Mouse (Mus musculus) kidney, postnatal 36 days (tissue): ENCODE data around the gene Gfra1.

Experiments used
- DNase-seq, 2 experiments: peaks; one replicate each; pipeline ENCODE4 v3.0.0; 2021 to 2022; ENCODE audit warnings: mixed read lengths in 2 of 2

Gene Gfra1

DNA sequence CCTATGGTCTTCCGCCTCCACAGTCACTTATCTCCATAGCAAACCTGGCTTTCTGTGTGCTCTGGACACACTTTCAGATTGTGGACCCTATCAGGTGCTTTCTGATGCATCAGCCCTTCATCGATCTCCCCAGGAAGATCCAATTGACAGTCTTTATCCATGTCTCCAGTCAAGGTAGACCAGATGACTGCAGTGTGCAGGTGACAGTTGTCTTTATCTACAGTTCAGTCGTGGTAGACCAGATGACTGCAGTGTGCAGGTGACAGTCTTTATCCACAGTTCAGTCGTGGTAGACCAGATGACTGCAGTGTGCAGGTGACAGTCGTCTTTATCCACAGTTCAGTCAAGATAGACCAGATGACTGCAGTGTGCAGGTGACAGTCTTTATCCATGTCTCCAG lies 140.0 kb downstream of the Gfra1 start:
- no peak for DNase-seq

DNA sequence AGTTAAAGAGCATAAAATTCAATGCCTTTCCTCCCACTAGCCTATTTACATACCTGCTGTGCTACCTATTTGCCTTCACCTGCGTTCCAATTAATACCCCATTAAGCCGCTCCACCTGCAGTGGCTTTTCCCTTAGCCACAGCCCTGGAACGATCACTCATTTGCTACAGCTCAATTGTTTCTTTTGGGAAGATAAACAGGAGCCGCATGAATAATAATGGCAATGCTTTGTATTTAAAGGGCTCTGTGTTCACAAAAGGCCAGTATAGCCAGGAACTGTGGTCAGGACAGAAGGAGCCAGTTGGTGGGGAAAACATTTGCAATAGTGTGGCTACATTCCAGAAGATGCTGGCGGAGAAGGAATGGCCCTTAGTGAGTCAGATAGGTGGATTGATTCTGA lies 141.1 kb downstream of the Gfra1 start:
- no peak for DNase-seq

GRCm38 (mm10) chr19:58313785-58314184 lies 141.9 kb downstream of the Gfra1 start:
- peak in 1 of 2 experiments; percentile 38 for DNase-seq

DNA sequence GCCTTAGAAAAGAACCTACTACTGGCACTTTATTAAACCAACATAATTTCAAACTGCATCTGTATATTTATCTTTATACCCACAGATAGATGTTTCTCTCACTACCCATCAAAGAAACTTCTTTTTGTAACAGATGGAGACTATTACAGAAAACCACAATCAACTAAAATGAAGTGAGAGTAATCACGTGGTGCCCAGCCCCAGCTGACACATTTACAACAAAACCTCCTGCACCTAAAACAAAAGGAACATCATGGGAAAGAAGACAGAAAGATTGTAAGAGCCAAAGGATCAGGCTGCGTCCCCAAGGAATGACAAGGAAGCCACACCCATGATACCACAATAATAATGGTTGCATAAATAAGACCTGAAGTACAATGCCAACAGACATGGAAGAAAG lies 143.2 kb downstream of the Gfra1 start:
- DNase-seq: no peak

GRCm38 (mm10) chr19:58310334-58311315 lies 145.1 kb downstream of the Gfra1 start:
- DNase-seq: no peak

GRCm38 (mm10) chr19:58309620-58310275 lies 146.0 kb downstream of the Gfra1 start:
- no peak for DNase-seq

- DNase-seq: no peak
Observed at GRCm38 (mm10) chr19:58301105-58301504, 154.6 kb downstream of the Gfra1 start.

GRCm38 (mm10) chr19:58297926-58298325 lies 157.8 kb downstream of the Gfra1 start:
- no peak for DNase-seq

GRCm38 (mm10) chr19:58296842-58297190 lies 158.9 kb downstream of the Gfra1 start:
- no peak for DNase-seq

DNA sequence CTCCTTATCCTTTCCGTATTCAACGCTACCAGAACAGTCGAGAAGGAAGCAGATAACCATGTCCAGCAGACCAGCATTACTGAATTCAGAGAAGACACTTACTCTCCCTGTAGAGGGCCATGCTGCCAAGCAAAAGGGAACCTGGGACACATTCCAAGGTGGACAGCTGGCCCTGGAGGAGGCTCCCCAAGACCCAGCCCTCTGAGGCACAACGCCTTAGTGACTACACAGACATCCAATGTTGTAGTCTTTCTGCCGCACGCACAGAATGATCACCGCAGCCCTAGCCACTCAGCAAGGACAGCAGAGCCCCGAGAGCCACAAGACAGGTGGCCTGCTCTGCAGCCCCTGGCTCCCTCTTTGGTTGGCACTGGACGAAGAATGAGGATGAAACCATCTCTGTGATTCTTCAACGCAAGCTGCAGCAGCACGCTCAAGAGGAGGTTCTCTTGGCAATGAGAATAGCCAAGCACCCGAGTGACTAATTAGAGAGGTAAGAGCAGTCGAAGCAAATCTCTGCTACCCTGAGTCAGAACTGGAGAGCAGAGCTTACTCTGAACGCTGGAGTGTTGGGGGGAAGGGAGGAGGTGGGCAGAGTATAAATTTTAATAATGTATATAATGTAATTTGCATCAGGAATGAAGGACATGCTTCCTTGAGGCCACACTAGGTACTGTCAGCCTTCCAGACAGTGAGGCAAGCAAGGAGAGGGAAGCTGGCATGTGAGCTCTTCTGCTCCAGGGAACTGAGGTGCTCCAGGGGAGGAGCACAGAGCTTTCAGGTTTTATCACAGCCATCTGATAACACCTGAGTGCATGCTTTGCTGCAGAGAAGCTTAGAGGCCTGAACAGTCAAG lies 159.5 kb downstream of the Gfra1 start:
- DNase-seq: no peak

- no peak for DNase-seq
Observed at GRCm38 (mm10) chr19:58288145-58288544, 167.6 kb downstream of the Gfra1 start.

GRCm38 (mm10) chr19:58275281-58275680 lies 180.4 kb downstream of the Gfra1 start:
- DNase-seq: no peak

DNA sequence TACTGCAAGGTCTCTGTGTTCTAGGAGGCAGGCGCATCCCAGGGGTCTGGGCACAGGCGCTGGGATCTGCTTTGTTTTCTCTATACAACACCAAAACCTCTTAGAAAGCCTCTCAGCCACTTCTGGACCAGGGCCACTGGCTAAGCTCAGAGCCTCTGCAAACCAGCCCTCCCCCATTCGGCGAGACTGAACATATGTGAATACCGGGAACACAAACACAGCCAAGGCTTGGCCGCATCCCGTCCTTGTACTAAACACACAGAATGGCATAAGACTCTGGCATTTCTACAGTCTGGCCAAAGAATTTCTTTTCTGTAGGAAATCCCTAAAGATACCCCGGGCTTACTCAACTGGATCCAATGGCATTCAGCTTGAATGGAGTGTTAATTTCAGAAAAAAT lies 183.9 kb downstream of the Gfra1 start:
- DNase-seq: no peak

- no peak for DNase-seq
Observed at GRCm38 (mm10) chr19:58270778-58271177, 184.9 kb downstream of the Gfra1 start.

GRCm38 (mm10) chr19:58268476-58268875 lies 187.2 kb downstream of the Gfra1 start:
- DNase-seq: no peak

- DNase-seq: no peak
Observed at GRCm38 (mm10) chr19:58266600-58266999, 189.1 kb downstream of the Gfra1 start.

DNA sequence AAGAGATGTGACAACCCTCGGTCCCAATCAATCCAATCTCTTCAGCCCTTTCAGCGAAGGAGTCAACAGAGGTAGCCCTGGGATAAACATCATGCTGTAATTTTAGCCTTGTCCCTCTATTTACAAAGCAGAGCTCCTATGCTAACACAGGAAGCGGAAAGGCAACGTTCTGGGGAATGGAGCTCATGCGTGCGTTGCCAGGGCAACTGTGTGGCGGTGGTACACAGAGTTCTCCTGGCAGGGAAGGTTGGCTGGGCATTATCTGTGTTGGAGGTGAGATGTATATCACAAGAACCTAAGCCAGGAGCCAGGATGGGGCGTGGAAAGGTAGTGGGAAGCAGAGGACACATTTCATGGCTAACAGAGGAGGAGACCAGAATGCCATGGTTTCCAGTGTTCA lies 194.8 kb downstream of the Gfra1 start:
- DNase-seq: no peak

GRCm38 (mm10) chr19:58259250-58259649 lies 196.5 kb downstream of the Gfra1 start:
- DNase-seq: no peak

DNA sequence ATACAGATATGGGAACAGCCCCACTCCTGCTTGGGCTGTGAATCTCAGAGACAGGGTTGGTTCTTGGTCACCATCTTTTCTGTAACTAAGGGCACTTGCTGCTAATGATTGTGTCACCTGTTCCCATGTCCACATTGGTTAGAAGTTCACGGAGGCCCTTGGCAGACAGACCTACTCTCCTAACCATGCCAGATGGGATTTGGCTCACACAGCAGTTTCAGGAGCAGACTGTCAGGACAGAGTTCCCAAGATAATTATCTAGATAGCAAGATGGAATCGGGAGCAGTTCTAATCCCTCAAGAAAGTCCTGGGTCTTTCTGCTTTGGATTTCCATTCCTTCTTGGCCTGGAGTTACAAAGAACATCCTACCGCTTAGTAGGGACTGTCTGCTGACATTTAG lies 199.2 kb downstream of the Gfra1 start:
- no peak for DNase-seq

- DNase-seq: no peak
Observed at GRCm38 (mm10) chr19:58255394-58255793, 200.3 kb downstream of the Gfra1 start.

DNA sequence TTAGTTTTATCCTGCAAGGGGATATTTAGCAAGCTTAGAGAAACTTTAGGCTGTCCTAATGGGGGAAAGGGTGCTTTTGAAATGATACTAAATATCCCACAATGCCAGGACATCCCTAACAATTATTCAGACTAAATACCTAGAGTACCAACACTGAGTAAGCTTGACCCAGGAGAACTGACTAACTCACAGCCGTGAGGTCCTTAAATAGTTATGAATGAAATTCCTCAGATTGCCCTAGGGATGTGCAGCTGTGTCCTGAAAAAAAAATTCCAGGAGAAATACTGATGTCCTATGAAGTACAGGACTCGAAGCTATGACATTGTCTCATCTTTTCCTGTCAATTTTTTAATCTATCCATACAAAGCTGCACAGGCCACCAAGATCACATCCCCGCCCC lies 201.5 kb downstream of the Gfra1 start:
- DNase-seq: no peak

DNA sequence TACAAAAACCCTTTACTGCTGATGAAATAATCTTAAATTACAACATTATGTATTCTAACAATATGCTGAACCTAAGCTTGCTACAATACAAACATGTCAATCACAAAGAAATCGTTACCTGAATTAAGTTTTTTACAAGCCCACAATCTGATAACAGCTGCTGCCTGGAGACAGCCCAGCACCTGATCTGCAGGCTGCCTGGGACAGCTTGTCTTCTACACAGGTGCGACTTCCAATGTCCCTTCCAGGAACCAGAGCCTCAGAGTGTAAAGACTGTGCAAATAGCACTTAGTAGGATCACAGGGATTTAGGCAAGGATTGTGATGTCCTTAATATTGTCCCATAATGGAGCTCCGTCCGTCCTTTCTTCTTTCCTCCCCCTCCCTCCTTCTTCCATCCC lies 204.0 kb downstream of the Gfra1 start:
- no peak for DNase-seq

DNA sequence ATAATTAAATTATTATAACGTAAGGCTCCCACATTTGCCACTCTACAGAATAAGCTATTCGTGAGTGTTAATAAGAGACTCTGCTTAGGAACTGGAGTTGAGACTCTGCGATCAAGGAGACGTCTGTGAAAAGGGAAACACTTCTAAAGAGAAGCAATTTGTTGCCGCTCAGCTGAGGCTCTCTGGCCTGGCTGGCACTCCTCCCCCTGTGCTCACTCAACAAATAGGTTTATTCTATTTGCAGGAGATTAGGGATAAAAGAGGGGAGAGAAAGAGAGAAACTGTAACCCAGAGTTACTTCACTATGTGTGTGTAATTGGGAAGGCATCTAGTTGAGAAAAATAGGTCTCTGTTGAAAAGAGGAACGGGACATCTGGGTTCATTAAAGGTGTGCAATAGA lies 204.6 kb downstream of the Gfra1 start:
- DNase-seq: no peak
